Mouse (Mus musculus): ENCODE data around the gene Fras1.

- TF ChIP-seq MXI1 (IDR thresholded peaks at IDR 0.05; ENCODE audit: low read depth, low read length) (no peak), CTCF (conservative IDR thresholded peaks at IDR 0.05 in 1 of 2, IDR thresholded peaks at IDR 0.05 in 1 of 2; ENCODE audit: low read depth in 2 of 2, low read length in 2 of 2) (no peak), POLR2A (IDR thresholded peaks at IDR 0.05; ENCODE audit: low read depth, low read length) (no peak), MAX (IDR thresholded peaks at IDR 0.05; ENCODE audit: low read length) (no peak), USF2 (conservative IDR thresholded peaks at IDR 0.05; ENCODE audit: low read depth, low read length) (no peak)
Measured at GRCm38 (mm10) chr5:96739138-96739878, 365.6 kb downstream of the Fras1 start.
